Mouse (Mus musculus) hindbrain, embryonic 16.5 days (tissue): Measurements from ENCODE around the gene Ndst2. TPM values are rescaled to one million over a fixed set of nuclear protein-coding genes. Genes with fewer than 3 reads are reported as not detected.
A peak's percentile ranks its signal among the peaks of the same experiment; 100 is the strongest.

Source experiments
- ATAC-seq: fragments of 200-750 bp; cut with Nextera tagmentation; 2 replicates; pipeline ENCODE4 v1.8.0; 2017; ENCODE audit warnings: moderate TSS enrichment, moderate library complexity
- H3K27ac ChIP-seq: fragments of 300-500 bp; sonication (generic); 2 replicates; pipeline ENCODE4 v1.5.1; 2014; ENCODE audit warnings: low read depth, mild to moderate bottlenecking, control low read depth, low read length, moderate library complexity
- H3K27me3 ChIP-seq: fragments of 300-500 bp; sonication (generic); replicated peaks from 2 replicates; pipeline ENCODE4 v1.6.1; 2014; ENCODE audit warnings: low read length; ENCODE audit not compliant: control insufficient read depth, insufficient read depth
- H3K36me3 ChIP-seq: fragments of 300-500 bp; sonication (generic); 2 replicates; pipeline ENCODE4 v1.6.1; 2014; ENCODE audit warnings: mild to moderate bottlenecking, low read length, moderate library complexity, mixed read lengths; ENCODE audit not compliant: control insufficient read depth, insufficient read depth
- H3K4me1 ChIP-seq: fragments of 300-500 bp; sonication (generic); 2 replicates; pipeline ENCODE4 v1.6.1; 2014; ENCODE audit warnings: low read depth, low read length; ENCODE audit not compliant: control insufficient read depth, insufficient read depth
- H3K4me2 ChIP-seq: fragments of 300-500 bp; sonication (generic); 2 replicates; pipeline ENCODE4 v1.6.1; 2014; ENCODE audit warnings: mild to moderate bottlenecking, low read length, control low read depth, moderate library complexity
- H3K4me3 ChIP-seq: fragments of 300-500 bp; sonication (generic); 2 replicates; pipeline ENCODE4 v1.5.1; 2014; ENCODE audit warnings: mild to moderate bottlenecking, low read length, control low read depth, moderate library complexity
- H3K9ac ChIP-seq: fragments of 300-500 bp; sonication (generic); 2 replicates; pipeline ENCODE4 v1.6.1; 2014; ENCODE audit warnings: low read depth, mild to moderate bottlenecking, control low read depth, low read length, moderate library complexity
- H3K9me3 ChIP-seq: fragments of 300-500 bp; sonication (generic); 2 replicates; pipeline ENCODE4 v1.6.1; 2014; ENCODE audit warnings: mild to moderate bottlenecking, low read length, moderate library complexity; ENCODE audit not compliant: control insufficient read depth
- WGBS: fragments of 180-500 bp; shearing (Covaris S2); extraction: QIAGEN DNeasy Blood & Tissue Kit; methylation state at CpG from one replicate; pipeline ENCODE4 v1.1.7; 2014; 5-methylcytosine and 5-hydroxymethylcytosine counted together
- polyA plus RNA-seq: library from polyadenylated mRNA; unstranded; fragments of >200 nt; fragmentation: Nextera tagmentation; extraction: Ambion mirVana; gene quantifications from 2 replicates; pipeline ENCODE4 v1.2.1, GENCODE M21; 2015

Gene Ndst2
- polyA plus RNA-seq, 1 experiment from 2014 or later: 16.7 TPM

GRCm38 (mm10) chr14:20696986-20697385, 37.4 kb downstream of the Ndst2 start:
- 0% methylated on average over 1 of the region's 1 CpGs for WGBS
- H3K4me3 ChIP-seq: peak overlapping the region; percentile 95
- H3K27me3 ChIP-seq: no peaks in the 10 kb centered on the region
- H3K4me2 ChIP-seq: peak overlapping the region; percentile 91
- no peaks in the 10 kb centered on the region for H3K9me3 ChIP-seq
- H3K9ac ChIP-seq: peak overlapping the region; percentile 98
- peaks cover 16% of the 10 kb centered on the region for H3K36me3 ChIP-seq
- H3K4me1 ChIP-seq: peaks cover 64% of the 10 kb centered on the region
- H3K27ac ChIP-seq: no peak overlapping the region
- ATAC-seq: no peak

- Histone ChIP-seq H3K27me3 (no peaks in the 10 kb centered on the region), H3K9me3 (no peaks in the 10 kb centered on the region), H3K4me2 (peak overlapping the region; percentile 91), H3K36me3 (peaks cover 26% of the 10 kb centered on the region), H3K4me1 (peaks cover 55% of the 10 kb centered on the region), H3K4me3 (peak overlapping the region; percentile 95), H3K9ac (peak overlapping the region; percentile 98), H3K27ac (peak overlapping the region; percentile 100)
- WGBS: 9% methylated on average over 27 of the region's 27 CpGs
- ATAC-seq: no peak
Measured at GRCm38 (mm10) chr14:20695761-20696520, 38.4 kb downstream of the Ndst2 start.

GRCm38 (mm10) chr14:20694884-20695760, 39.2 kb downstream of the Ndst2 start, which contains the start of gene Fut11:
TSS of gene Fut11 (plus strand) at chr14:20694968.
- Histone ChIP-seq H3K27ac (peak within 1 kb of the TSS; percentile 100), H3K4me1 (peaks cover 49% of the 10 kb centered on the region), H3K9me3 (no peaks in the 10 kb centered on the region), H3K4me2 (peak within 1 kb of the TSS; percentile 91), H3K9ac (peak within 1 kb of the TSS; percentile 98), H3K36me3 (peaks cover 29% of the 10 kb centered on the region), H3K27me3 (no peaks in the 10 kb centered on the region), H3K4me3 (peak within 1 kb of the TSS; percentile 95)
- under 1% methylated on average over 107 of the region's 111 CpGs for WGBS
- peak; percentile 94 for ATAC-seq

- Histone ChIP-seq H3K27ac (peak overlapping the region; percentile 100), H3K36me3 (peaks cover 36% of the 10 kb centered on the region), H3K4me3 (peak overlapping the region; percentile 95), H3K9ac (peak overlapping the region; percentile 98), H3K4me1 (peaks cover 43% of the 10 kb centered on the region), H3K9me3 (no peaks in the 10 kb centered on the region), H3K27me3 (no peaks in the 10 kb centered on the region), H3K4me2 (peak overlapping the region; percentile 91)
- WGBS: 45% methylated on average over 13 of the region's 13 CpGs
- peak; percentile 19 for ATAC-seq
Measured at GRCm38 (mm10) chr14:20694185-20694883, 40.0 kb downstream of the Ndst2 start.

- Histone ChIP-seq H3K4me2 (no peak overlapping the region), H3K4me3 (no peak overlapping the region), H3K4me1 (peaks cover 36% of the 10 kb centered on the region), H3K36me3 (peaks cover 43% of the 10 kb centered on the region), H3K27ac (no peak overlapping the region), H3K9me3 (no peaks in the 10 kb centered on the region), H3K9ac (no peak overlapping the region), H3K27me3 (no peaks in the 10 kb centered on the region)
- ATAC-seq: no peak
- WGBS: 91% methylated on average over 10 of the region's 10 CpGs
Measured at GRCm38 (mm10) chr14:20693589-20694101, 40.7 kb downstream of the Ndst2 start.

GRCm38 (mm10) chr14:20691772-20692171, 42.6 kb downstream of the Ndst2 start:
- H3K9me3 ChIP-seq: no peaks in the 10 kb centered on the region
- no peak for ATAC-seq
- no peaks in the 10 kb centered on the region for H3K27me3 ChIP-seq
- no peak overlapping the region for H3K9ac ChIP-seq
- peaks cover 18% of the 10 kb centered on the region for H3K4me1 ChIP-seq
- H3K36me3 ChIP-seq: peaks cover 60% of the 10 kb centered on the region
- no peak overlapping the region for H3K4me3 ChIP-seq
- H3K27ac ChIP-seq: no peak overlapping the region
- H3K4me2 ChIP-seq: no peak overlapping the region
- WGBS: 93% methylated on average over 6 of the region's 6 CpGs

- Histone ChIP-seq H3K27me3 (no peaks in the 10 kb centered on the region), H3K27ac (no peak overlapping the region), H3K9me3 (no peaks in the 10 kb centered on the region), H3K4me3 (no peak overlapping the region), H3K36me3 (peaks cover 70% of the 10 kb centered on the region), H3K4me2 (no peak overlapping the region), H3K9ac (no peak overlapping the region), H3K4me1 (peaks cover 1% of the 10 kb centered on the region)
- ATAC-seq: no peak
- 94% methylated on average over 2 of the region's 2 CpGs for WGBS
Measured at GRCm38 (mm10) chr14:20689009-20689408, 45.4 kb downstream of the Ndst2 start.

GRCm38 (mm10) chr14:20686576-20686975, 47.8 kb downstream of the Ndst2 start:
- H3K27me3 ChIP-seq: no peaks in the 10 kb centered on the region
- no peaks in the 10 kb centered on the region for H3K4me1 ChIP-seq
- H3K9ac ChIP-seq: no peak overlapping the region
- no peak overlapping the region for H3K27ac ChIP-seq
- H3K9me3 ChIP-seq: no peaks in the 10 kb centered on the region
- WGBS: 99% methylated on average over 3 of the region's 3 CpGs
- peaks cover 66% of the 10 kb centered on the region for H3K36me3 ChIP-seq
- no peak for ATAC-seq
- H3K4me2 ChIP-seq: no peak overlapping the region
- H3K4me3 ChIP-seq: no peak overlapping the region
